Mouse (Mus musculus): ENCODE data around the gene Gm11569.

GRCm38 (mm10) chr11:99778401-99778800, 20.3 kb downstream of the Gm11569 start:
- no peak for TF ChIP-seq USF1 (IDR thresholded peaks at IDR 0.05; ENCODE audit: low read depth)
- no peak for TF ChIP-seq POLR2A (IDR thresholded peaks at IDR 0.05; ENCODE audit: insufficient read length, low read depth)
- no peak for TF ChIP-seq POLR2AphosphoS2 (IDR thresholded peaks at IDR 0.05; ENCODE audit: insufficient read length, low read depth)
- no peak for TF ChIP-seq MYOD1 (IDR thresholded peaks at IDR 0.05; ENCODE audit: control insufficient read depth in 1 of 3, insufficient read length in 2 of 3, low read depth in 2 of 3)
- no peak for TF ChIP-seq E2F4 (IDR thresholded peaks at IDR 0.05; ENCODE audit: insufficient read depth)
- no peak for TF ChIP-seq MYOG (IDR thresholded peaks at IDR 0.05; ENCODE audit: control insufficient read depth in 1 of 3, insufficient read depth in 1 of 3, insufficient read length in 2 of 3, low read depth in 2 of 3)
- no peak for TF ChIP-seq REST (IDR thresholded peaks at IDR 0.05; ENCODE audit: insufficient read depth, insufficient read length)
- TF ChIP-seq SRF (IDR thresholded peaks at IDR 0.05; ENCODE audit: control insufficient read depth, insufficient read length, low read depth) = no peak

Data from myocyte (in vitro differentiated cells).